Mouse (Mus musculus): Measurements from ENCODE around the gene Polg2. TPM values are rescaled to one million over a fixed set of nuclear protein-coding genes. Genes with fewer than 3 reads are reported as not detected.

Polg2 gene
- polyA plus RNA-seq, 1 experiment: 4.4 TPM

- no peak overlapping the region for H3K4me2 ChIP-seq (ENCODE audit: low read depth)
- H3K27me3 ChIP-seq (ENCODE audit: control insufficient read depth, insufficient read depth, insufficient read length): no peaks in the 10 kb centered on the region
- H3ac ChIP-seq (ENCODE audit: control insufficient read depth, insufficient read length): no peak overlapping the region
- H3K79me2 ChIP-seq (ENCODE audit: control insufficient read depth, insufficient read depth): no peaks in the 10 kb centered on the region
- TF ChIP-seq MYOG (IDR thresholded peaks at IDR 0.05; ENCODE audit: control insufficient read depth in 1 of 3, insufficient read depth in 1 of 3, insufficient read length in 2 of 3, low read depth in 2 of 3) (no peak), CEBPB (IDR thresholded peaks at IDR 0.05; ENCODE audit: insufficient read depth, poor library complexity, severe bottlenecking) (no peak), SRF (IDR thresholded peaks at IDR 0.05; ENCODE audit: control insufficient read depth, insufficient read length, low read depth) (no peak), MAX (IDR thresholded peaks at IDR 0.05; ENCODE audit: low read depth) (no peak), TCF12 (IDR thresholded peaks at IDR 0.05; ENCODE audit: insufficient read depth, poor library complexity, severe bottlenecking) (no peak), USF1 (IDR thresholded peaks at IDR 0.05; ENCODE audit: low read depth) (no peak), REST (IDR thresholded peaks at IDR 0.05; ENCODE audit: insufficient read depth, insufficient read length) (no peak), E2F4 (IDR thresholded peaks at IDR 0.05; ENCODE audit: insufficient read depth) (no peak), POLR2A (IDR thresholded peaks at IDR 0.05; ENCODE audit: insufficient read length, low read depth) (no peak), POLR2AphosphoS2 (IDR thresholded peaks at IDR 0.05; ENCODE audit: insufficient read length, low read depth) (no peak), MYOD1 (IDR thresholded peaks at IDR 0.05; ENCODE audit: control insufficient read depth in 1 of 3, insufficient read length in 2 of 3, low read depth in 2 of 3) (no peak), TCF3 (IDR thresholded peaks at IDR 0.05; ENCODE audit: insufficient read length, low read depth) (no peak)
- peaks cover 36% of the 10 kb centered on the region for H3K36me3 ChIP-seq (ENCODE audit: control insufficient read depth, insufficient read depth)
- H3K4me3 ChIP-seq: no peak overlapping the region
Observed at GRCm38 (mm10) chr11:106819595-106819994, 40.3 kb upstream of the Polg2 start.

- Histone ChIP-seq H3ac (ENCODE audit: control insufficient read depth, insufficient read length) (no peak overlapping the region), H3K4me3 (no peak overlapping the region), H3K79me2 (ENCODE audit: control insufficient read depth, insufficient read depth) (no peaks in the 10 kb centered on the region), H3K4me2 (ENCODE audit: low read depth) (no peak overlapping the region), H3K36me3 (ENCODE audit: control insufficient read depth, insufficient read depth) (peaks cover 46% of the 10 kb centered on the region), H3K27me3 (ENCODE audit: control insufficient read depth, insufficient read depth, insufficient read length) (no peaks in the 10 kb centered on the region)
- no peak for TF ChIP-seq CEBPB (IDR thresholded peaks at IDR 0.05; ENCODE audit: insufficient read depth, poor library complexity, severe bottlenecking)
- TF ChIP-seq E2F4 (IDR thresholded peaks at IDR 0.05; ENCODE audit: insufficient read depth): no peak
- TF ChIP-seq TCF12 (IDR thresholded peaks at IDR 0.05; ENCODE audit: insufficient read depth, poor library complexity, severe bottlenecking): no peak
- no peak for TF ChIP-seq TCF3 (IDR thresholded peaks at IDR 0.05; ENCODE audit: insufficient read length, low read depth)
- TF ChIP-seq MYOD1 (IDR thresholded peaks at IDR 0.05; ENCODE audit: control insufficient read depth in 1 of 3, insufficient read length in 2 of 3, low read depth in 2 of 3): no peak
- no peak for TF ChIP-seq USF1 (IDR thresholded peaks at IDR 0.05; ENCODE audit: low read depth)
- no peak for TF ChIP-seq SRF (IDR thresholded peaks at IDR 0.05; ENCODE audit: control insufficient read depth, insufficient read length, low read depth)
Observed at GRCm38 (mm10) chr11:106818341-106818740, 39.0 kb upstream of the Polg2 start.

GRCm38 (mm10) chr11:106817808-106818207 is 38.5 kb upstream of the Polg2 start:
- no peak overlapping the region for H3K4me2 ChIP-seq (ENCODE audit: low read depth)
- no peaks in the 10 kb centered on the region for H3K27me3 ChIP-seq (ENCODE audit: control insufficient read depth, insufficient read depth, insufficient read length)
- peaks cover 48% of the 10 kb centered on the region for H3K36me3 ChIP-seq (ENCODE audit: control insufficient read depth, insufficient read depth)
- H3ac ChIP-seq (ENCODE audit: control insufficient read depth, insufficient read length): no peak overlapping the region
- no peak overlapping the region for H3K4me3 ChIP-seq
- TF ChIP-seq MAX (IDR thresholded peaks at IDR 0.05; ENCODE audit: low read depth) (no peak), TCF3 (IDR thresholded peaks at IDR 0.05; ENCODE audit: insufficient read length, low read depth) (no peak), POLR2AphosphoS2 (IDR thresholded peaks at IDR 0.05; ENCODE audit: insufficient read length, low read depth) (no peak), REST (IDR thresholded peaks at IDR 0.05; ENCODE audit: insufficient read depth, insufficient read length) (no peak), MYOG (IDR thresholded peaks at IDR 0.05; ENCODE audit: control insufficient read depth in 1 of 3, insufficient read depth in 1 of 3, insufficient read length in 2 of 3, low read depth in 2 of 3) (peak in 1 of 3 experiments; percentile 13), SRF (IDR thresholded peaks at IDR 0.05; ENCODE audit: control insufficient read depth, insufficient read length, low read depth) (no peak), MYOD1 (IDR thresholded peaks at IDR 0.05; ENCODE audit: control insufficient read depth in 1 of 3, insufficient read length in 2 of 3, low read depth in 2 of 3) (peak in 1 of 3 experiments; percentile 42)
- H3K79me2 ChIP-seq (ENCODE audit: control insufficient read depth, insufficient read depth): no peaks in the 10 kb centered on the region

GRCm38 (mm10) chr11:106817156-106817555 is 37.8 kb upstream of the Polg2 start:
- H3ac ChIP-seq (ENCODE audit: control insufficient read depth, insufficient read length): no peak overlapping the region
- no peak overlapping the region for H3K4me3 ChIP-seq
- H3K4me2 ChIP-seq (ENCODE audit: low read depth): no peak overlapping the region
- H3K27me3 ChIP-seq (ENCODE audit: control insufficient read depth, insufficient read depth, insufficient read length): no peaks in the 10 kb centered on the region
- no peaks in the 10 kb centered on the region for H3K79me2 ChIP-seq (ENCODE audit: control insufficient read depth, insufficient read depth)
- TF ChIP-seq MAX (IDR thresholded peaks at IDR 0.05; ENCODE audit: low read depth) (no peak), SRF (IDR thresholded peaks at IDR 0.05; ENCODE audit: control insufficient read depth, insufficient read length, low read depth) (no peak), CEBPB (IDR thresholded peaks at IDR 0.05; ENCODE audit: insufficient read depth, poor library complexity, severe bottlenecking) (no peak), USF1 (IDR thresholded peaks at IDR 0.05; ENCODE audit: low read depth) (no peak)
- H3K36me3 ChIP-seq (ENCODE audit: control insufficient read depth, insufficient read depth): peaks cover 53% of the 10 kb centered on the region

GRCm38 (mm10) chr11:106816316-106816715 is 37.0 kb upstream of the Polg2 start:
- TF ChIP-seq POLR2AphosphoS2 (IDR thresholded peaks at IDR 0.05; ENCODE audit: insufficient read length, low read depth): peak; percentile 40
- no peak for TF ChIP-seq REST (IDR thresholded peaks at IDR 0.05; ENCODE audit: insufficient read depth, insufficient read length)
- Histone ChIP-seq H3K79me2 (ENCODE audit: control insufficient read depth, insufficient read depth) (no peaks in the 10 kb centered on the region), H3K4me3 (no peak overlapping the region), H3K36me3 (ENCODE audit: control insufficient read depth, insufficient read depth) (peaks cover 53% of the 10 kb centered on the region), H3ac (ENCODE audit: control insufficient read depth, insufficient read length) (no peak overlapping the region), H3K27me3 (ENCODE audit: control insufficient read depth, insufficient read depth, insufficient read length) (no peaks in the 10 kb centered on the region), H3K4me2 (ENCODE audit: low read depth) (no peak overlapping the region)
